Mouse (Mus musculus) large intestine, adult 2 months (tissue): Measurements from ENCODE around the gene Clca1. TPM values are rescaled to one million over a fixed set of nuclear protein-coding genes. Genes with fewer than 3 reads are reported as not detected.
A peak's percentile ranks its signal among the peaks of the same experiment; 100 is the strongest.
"Not testable (repeated sequence)": the region's sequence is repeated elsewhere in the genome, so short reads cannot be mapped to it uniquely, and the experiment has no call there.

ENCODE experiments used
- DNase-seq: peaks from one replicate; pipeline ENCODE4 v3.0.0-alpha.2; 2012; ENCODE audit warnings: low read depth, low spot score
- WGBS: fragments of 180-500 bp; shearing (Covaris S2); methylation state at CpG from one replicate; pipeline ENCODE4 v1.1.7; 2018; 5-methylcytosine and 5-hydroxymethylcytosine counted together
- polyA plus RNA-seq: library from polyadenylated mRNA; depleted of rRNA; stranded (reverse); fragments of >200 nt; gene quantifications from 2 replicates; pipeline ENCODE4 v1.2.3, GENCODE M21; 2012; rRNA removed

Clca1 gene
- polyA plus RNA-seq: 539 and 585 TPM in 2 replicates

GRCm38 (mm10) chr3:145032676-145033075 lies at the start of gene Clca1:
Clca1 (minus strand) TSS chr3:145032776.
- no peak for DNase-seq

DNA sequence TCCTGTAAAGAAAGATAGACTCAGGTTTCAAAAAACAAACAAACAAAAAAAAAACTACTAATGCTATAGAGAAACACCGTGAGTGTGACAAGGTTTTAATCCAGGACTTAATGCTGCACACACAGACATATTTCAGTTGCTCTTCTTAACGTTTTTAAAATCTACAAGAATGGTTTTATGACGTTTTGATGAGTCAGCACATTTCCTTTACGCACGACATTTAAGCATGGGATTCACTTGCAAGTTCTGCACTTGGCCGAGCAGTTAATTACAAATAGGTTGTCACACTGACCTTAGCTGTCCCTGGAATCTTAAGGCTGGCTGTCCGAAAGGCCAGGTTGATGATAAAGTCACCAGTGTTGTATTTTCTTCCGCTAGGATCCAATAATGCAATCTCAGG lies 48.3 kb upstream of the Clca1 start:
- no peak for DNase-seq
- WGBS: 75% methylated on average over 8 of the region's 8 CpGs

DNA sequence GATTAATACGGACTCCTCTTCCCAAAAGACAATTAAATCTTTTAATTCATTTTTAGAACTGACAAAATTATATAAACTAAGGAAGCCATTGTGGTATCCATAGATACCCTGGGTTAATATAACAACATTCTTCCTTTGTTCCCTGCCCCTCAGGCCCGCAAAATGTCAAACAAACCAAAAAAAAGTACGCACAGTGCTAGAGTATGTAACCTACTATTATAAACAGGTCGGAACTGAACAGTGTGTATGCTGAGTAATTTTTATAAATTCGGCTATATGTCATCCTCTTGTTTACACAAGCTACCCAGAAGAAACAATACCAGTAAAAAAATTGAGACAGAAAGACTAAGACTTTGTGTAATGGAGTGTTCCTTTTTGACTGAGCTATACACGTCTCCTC lies 45.8 kb upstream of the Clca1 start:
- 65% methylated on average over 6 of the region's 6 CpGs for WGBS
- no peak for DNase-seq

GRCm38 (mm10) chr3:145072339-145072738 lies 39.8 kb upstream of the Clca1 start:
- DNase-seq: no peak
- WGBS: 43% methylated on average over 3 of the region's 3 CpGs

DNA sequence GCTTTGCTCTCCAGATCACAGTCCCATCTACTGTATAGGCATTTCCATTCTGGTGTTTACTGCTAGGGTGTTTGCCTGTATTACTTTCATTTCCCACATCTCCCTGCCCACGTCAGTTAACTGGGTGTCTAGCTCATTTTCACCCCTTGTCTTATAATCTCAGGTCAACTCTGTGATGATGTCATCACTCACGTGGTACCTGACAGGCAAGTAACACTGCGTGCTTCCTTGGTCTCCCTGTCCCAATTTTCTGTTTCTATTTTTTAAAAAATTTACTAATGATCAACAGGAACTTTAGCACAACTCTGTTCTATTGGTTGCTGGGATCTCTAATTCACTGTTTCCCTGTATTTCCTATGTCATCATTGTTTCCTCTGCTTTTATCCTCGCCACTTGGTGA lies 36.4 kb upstream of the Clca1 start:
- no peak for DNase-seq
- 81% methylated on average over 4 of the region's 4 CpGs for WGBS

DNA sequence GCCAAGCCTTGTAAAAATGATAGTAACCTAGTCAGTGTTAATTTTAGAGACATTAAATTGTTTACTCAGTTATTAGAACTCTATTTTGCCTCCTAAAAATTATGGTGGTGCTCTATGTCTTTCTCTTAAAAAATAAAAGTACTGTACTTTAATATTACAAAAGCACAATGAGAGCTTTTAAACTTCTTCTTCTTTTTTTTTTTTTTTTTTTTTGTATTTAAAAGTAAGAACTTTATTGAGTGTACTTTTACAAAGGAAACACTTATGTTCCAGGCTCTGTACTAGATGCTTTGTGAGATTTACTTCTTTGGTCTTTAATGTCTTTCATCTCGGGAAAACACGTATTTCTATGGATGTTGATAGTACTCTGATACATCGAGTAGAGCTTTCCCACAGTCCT lies 22.6 kb upstream of the Clca1 start:
- DNase-seq: not testable (repeated sequence)
- over 99% methylated on average over 3 of the region's 3 CpGs for WGBS

- no peak for DNase-seq
- WGBS: 7% methylated on average over 3 of the region's 3 CpGs
These were observed 17.2 kb upstream of the Clca1 start for GRCm38 (mm10) chr3:145049820-145050219.

GRCm38 (mm10) chr3:145038813-145039212 lies 6.2 kb upstream of the Clca1 start:
- 24% methylated on average over 3 of the region's 3 CpGs for WGBS
- no peak for DNase-seq

- 83% methylated on average over 3 of the region's 3 CpGs for WGBS
- DNase-seq: no peak
These were observed 4.5 kb downstream of the Clca1 start for GRCm38 (mm10) chr3:145028036-145028435.

- 19% methylated on average over 3 of the region's 3 CpGs for WGBS
- DNase-seq: peak; percentile 46
These were observed 5.8 kb downstream of the Clca1 start for GRCm38 (mm10) chr3:145026750-145027149.

DNA sequence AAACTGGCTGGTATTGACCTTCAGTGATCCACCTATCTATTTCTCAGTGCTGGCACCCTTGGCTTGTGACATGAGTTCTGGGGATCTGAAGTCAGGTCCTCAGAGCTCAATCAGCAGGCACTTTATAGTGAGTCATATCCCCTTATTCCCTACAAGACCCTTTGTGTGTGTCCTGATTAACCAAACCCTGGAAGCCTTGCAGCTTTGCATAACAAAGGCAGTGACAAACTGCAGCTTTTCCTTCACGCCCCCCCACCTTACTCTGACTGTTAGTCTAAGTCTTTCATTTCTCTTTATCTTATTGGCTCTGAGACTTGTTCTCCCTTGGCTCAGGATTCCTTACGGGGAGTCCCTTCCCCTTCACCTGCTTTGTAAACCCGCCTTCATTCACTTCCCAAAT lies 14.8 kb downstream of the Clca1 start:
- 59% methylated on average over 3 of the region's 3 CpGs for WGBS

DNA sequence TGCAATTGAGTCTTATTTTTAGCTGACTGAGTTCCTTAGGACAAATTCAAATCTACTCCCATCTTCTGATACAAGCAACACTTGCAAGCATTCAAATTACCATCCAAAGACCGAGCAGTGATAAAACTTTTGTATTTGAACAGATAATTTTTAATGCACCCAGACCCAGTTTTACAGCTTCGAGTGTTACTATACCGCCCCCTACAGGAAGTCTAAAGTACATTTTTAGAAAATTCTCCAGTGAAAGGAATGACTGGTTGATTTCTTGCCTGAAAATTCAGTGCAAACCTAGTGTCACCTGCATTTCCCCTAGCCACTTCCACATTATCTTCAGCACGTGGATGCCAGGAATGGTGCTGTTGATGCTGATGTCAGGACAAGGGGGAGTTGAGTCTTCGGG lies 28.2 kb downstream of the Clca1 start:
- WGBS: 23% methylated on average over 5 of the region's 5 CpGs
- DNase-seq: no peak

More for the DNA sequence above, 14.8 kb downstream of the Clca1 start:
- no peak for DNase-seq

- no peak for DNase-seq
- WGBS: 12% methylated on average over 1 of the region's 1 CpGs
These were observed 31.7 kb downstream of the Clca1 start for GRCm38 (mm10) chr3:145000912-145001311.

DNA sequence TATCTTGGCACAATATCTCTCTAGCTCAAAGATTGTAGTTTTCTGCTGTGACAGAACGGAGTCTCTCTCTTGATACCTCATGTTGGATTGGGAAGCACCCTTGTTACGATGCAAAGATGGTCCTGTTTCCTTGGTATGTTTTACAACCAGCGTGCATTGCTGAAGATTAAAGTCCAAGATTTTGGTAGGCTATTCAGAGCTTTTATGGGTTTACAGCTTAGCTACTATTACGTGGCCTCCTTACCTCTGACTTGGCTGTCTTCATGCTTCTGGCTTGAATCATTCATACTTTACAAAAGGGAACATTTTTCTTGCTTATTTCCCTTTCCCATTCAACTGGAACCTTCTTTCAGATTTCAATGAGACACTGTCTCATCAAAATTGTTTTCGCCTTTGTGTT lies 39.5 kb downstream of the Clca1 start:
- DNase-seq: peak; percentile 70
- 30% methylated on average over 5 of the region's 5 CpGs for WGBS

- no peak for DNase-seq
These were observed 40.0 kb downstream of the Clca1 start for GRCm38 (mm10) chr3:144992618-144993017.

DNA sequence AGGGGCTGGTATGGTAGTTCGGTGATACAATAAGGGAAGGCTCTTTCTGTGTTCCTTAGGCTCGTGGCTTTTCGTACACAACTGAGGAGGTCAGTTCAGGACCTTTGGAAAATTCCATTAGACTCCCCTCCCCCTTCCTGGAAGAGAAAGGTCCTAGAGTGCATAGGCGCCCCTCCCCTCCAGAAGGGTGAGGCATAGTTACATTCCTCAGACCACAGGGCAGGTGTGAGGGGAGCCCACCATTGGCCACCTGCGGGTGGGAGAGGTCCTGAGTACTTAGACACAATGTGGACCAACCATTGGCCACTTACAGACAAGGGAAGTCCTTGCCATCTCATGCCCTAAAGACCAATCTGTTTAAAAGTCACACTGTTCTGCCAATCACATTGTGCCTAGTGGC lies 46.7 kb downstream of the Clca1 start:
- DNase-seq: no peak
- 77% methylated on average over 5 of the region's 5 CpGs for WGBS

DNA sequence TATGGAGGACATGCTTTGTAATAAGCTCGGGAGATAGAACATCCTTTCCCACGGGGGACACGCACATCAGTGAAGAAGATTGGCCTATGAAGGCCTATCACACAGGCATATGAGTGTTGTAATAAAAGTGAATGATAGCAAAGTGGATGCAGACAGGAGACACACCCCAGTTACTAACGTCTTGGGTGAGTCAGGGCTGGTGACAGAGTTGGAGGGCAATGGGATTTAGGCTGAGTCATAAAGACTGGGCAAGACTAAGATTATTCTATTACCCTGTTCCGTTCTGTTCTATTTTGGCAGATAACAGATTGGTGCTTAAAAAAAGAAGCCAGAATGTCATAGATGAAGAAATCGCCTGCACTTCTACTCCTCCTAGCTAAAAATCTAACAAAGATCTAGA lies 52.0 kb downstream of the Clca1 start:
- 41% methylated on average over 6 of the region's 6 CpGs for WGBS

DNA sequence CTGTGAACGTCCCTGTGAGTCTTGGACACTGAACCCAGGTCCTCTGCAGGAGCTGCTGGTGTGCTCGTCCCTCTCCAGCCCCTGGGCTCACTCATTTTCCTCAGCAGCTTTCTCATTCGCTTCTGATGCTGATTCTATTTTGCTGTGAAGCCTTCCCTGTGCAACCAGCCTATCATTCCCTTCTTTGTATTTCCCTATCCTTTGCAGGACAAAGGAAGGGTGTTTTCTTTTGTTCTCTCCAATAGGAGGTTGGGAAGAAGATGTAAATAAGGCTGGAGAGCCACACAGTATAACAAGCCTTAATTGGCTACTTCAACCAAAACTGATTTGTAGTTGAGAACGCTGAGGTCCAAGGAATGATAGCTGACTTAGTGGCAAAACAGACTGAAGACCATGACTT lies 54.9 kb downstream of the Clca1 start:
- 34% methylated on average over 4 of the region's 4 CpGs for WGBS
- no peak for DNase-seq

More for the DNA sequence above, 52.0 kb downstream of the Clca1 start:
- peak; percentile 56 for DNase-seq

DNA sequence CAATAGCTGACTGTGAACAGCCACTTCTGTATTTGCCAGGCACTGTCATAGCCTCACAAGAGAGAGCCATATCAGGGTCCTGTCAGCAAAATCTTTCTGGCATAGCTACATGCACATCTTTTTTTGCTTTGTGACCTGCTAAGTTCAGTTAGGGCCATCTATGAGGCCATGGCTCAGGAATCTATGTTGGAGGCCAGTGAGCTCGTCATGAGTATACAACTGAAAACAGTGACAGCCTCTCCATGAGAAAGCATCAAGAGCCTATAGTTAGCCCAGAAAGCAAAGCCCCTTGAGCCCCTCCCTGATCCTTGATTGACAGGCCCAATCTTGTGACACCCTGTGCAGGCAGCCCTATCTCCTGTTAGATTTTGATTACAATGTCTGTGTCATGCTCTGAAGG lies 56.5 kb downstream of the Clca1 start:
- WGBS: 74% methylated on average over 1 of the region's 1 CpGs
- no peak for DNase-seq

DNA sequence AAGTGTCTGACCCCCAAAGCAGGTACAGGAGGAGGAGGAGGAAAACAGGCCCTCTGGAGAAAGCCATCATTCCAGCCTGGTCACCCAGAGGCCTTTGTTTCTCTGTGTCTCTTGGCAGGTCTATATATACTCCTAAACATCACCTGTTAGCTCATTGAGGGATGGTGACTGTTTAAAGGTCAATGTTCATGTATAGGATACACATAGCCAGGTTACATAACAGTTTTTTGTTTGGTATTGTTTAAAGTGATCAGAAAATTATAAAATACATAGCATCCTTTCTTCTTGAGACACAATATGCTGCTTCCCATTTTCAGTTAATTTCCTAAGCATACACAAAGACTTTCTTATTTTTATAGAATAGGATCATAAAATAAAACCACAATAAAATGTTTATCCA lies 57.6 kb downstream of the Clca1 start, which contains the start of gene Clca4a:
Clca4a (minus strand) TSS at position 101 of the 400 bp plus-strand sequence.
- no peak for DNase-seq

GRCm38 (mm10) chr3:144971553-144972270 lies 60.9 kb downstream of the Clca1 start:
- DNase-seq: no peak
- 45% methylated on average over 9 of the region's 9 CpGs for WGBS

DNA sequence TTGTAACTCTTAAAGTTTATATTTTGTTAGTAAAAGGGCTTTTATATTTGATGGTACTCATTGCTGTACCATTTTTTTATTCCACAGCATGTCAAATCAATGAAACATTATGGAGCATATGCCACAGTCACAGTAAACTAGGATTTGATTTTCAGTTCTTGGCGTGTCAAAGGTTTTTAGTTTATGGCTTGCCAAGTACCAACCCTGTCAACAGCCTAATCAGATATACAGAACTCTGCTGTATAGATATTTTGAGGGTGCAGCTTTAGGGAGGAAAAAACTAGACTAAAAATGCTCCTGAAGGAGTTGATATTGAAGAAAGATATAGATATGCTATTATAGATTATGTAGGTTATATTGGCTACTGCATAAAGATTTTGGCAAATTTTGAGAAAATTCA lies 62.8 kb downstream of the Clca1 start:
- 41% methylated on average over 1 of the region's 1 CpGs for WGBS

More for the DNA sequence above, 62.8 kb downstream of the Clca1 start:
- DNase-seq: no peak
